Mouse (Mus musculus) T-helper 17 cell (primary cell): Measurements from ENCODE around the gene Pml.

Experiments used
- in situ Hi-C, 2 experiments: fragments of 300-600 bp; cut with MboI, MseI; formaldehyde crosslinking; loops; 1 replicate in 1 of 2; 2 replicates in 1 of 2; pipeline ENCODE4 v1.15.1; 2025; ENCODE audit warnings: high pct_unique_total_duplicates in 2 of 2

Gene Pml

GRCm38 (mm10) chr9:58204448-58205000 lies 45.1 kb downstream of the Pml start:
- in situ Hi-C loops: loop anchor here in 1 of 2 experiments (5.0 kb wide), 1 partner anchor 167 kb away; no protein-coding TSS in a partner anchor

GRCm38 (mm10) chr9:58203516-58204447 lies 45.8 kb downstream of the Pml start, which contains the start of the genes Islr and Islr2:
Islr (minus strand) TSS chr9:58204306.
Islr2 (minus strand) TSS chr9:58204319.
- in situ Hi-C loops: loop anchor here in 1 of 2 experiments (5.0 kb wide), 1 partner anchor 166 kb away; no protein-coding TSS in a partner anchor

GRCm38 (mm10) chr9:58202676-58203453 lies 46.7 kb downstream of the Pml start:
- in situ Hi-C loops: loop anchor here in 1 of 2 experiments (5.0 kb wide), 1 partner anchor 166 kb away; no protein-coding TSS in a partner anchor

GRCm38 (mm10) chr9:58201861-58202549 lies 47.6 kb downstream of the Pml start:
- in situ Hi-C loops: loop anchor here in 1 of 2 experiments (5.0 kb wide), 1 partner anchor 165 kb away; no protein-coding TSS in a partner anchor

GRCm38 (mm10) chr9:58201091-58201842 lies 48.3 kb downstream of the Pml start:
- in situ Hi-C loops: loop anchor here in 1 of 2 experiments (5.0 kb wide), 1 partner anchor 164 kb away; no protein-coding TSS in a partner anchor

- in situ Hi-C loops: loop anchor here in 1 of 2 experiments (5.0 kb wide), 1 partner anchor 163 kb away; no protein-coding TSS in a partner anchor
These were observed 49.1 kb downstream of the Pml start for GRCm38 (mm10) chr9:58200270-58201090.

GRCm38 (mm10) chr9:58199381-58200269 lies 50.0 kb downstream of the Pml start:
- in situ Hi-C loops: loop anchor here (5.0 kb wide), 1 partner anchor 162 kb away; no protein-coding TSS in a partner anchor

- in situ Hi-C loops: loop anchor here in 1 of 2 experiments (5.0 kb wide), 1 partner anchor 162 kb away; no protein-coding TSS in a partner anchor
These were observed 50.7 kb downstream of the Pml start for GRCm38 (mm10) chr9:58198801-58199371.

GRCm38 (mm10) chr9:58197781-58198701 lies 51.5 kb downstream of the Pml start:
- in situ Hi-C loops: loop anchor here in 1 of 2 experiments (5.0 kb wide), 1 partner anchor 161 kb away; no protein-coding TSS in a partner anchor

- in situ Hi-C loops: loop anchor here in 1 of 2 experiments (5.0 kb wide), 1 partner anchor 160 kb away; no protein-coding TSS in a partner anchor
These were observed 52.7 kb downstream of the Pml start for GRCm38 (mm10) chr9:58196610-58197567.

GRCm38 (mm10) chr9:58196141-58196540 lies 53.4 kb downstream of the Pml start:
- in situ Hi-C loops: loop anchor here in 1 of 2 experiments (5.0 kb wide), 1 partner anchor 159 kb away; no protein-coding TSS in a partner anchor

GRCm38 (mm10) chr9:58195671-58196070 lies 53.9 kb downstream of the Pml start:
- in situ Hi-C loops: loop anchor here in 1 of 2 experiments (5.0 kb wide), 1 partner anchor 158 kb away; no protein-coding TSS in a partner anchor

GRCm38 (mm10) chr9:58194222-58194621 lies 55.4 kb downstream of the Pml start:
- in situ Hi-C loops: no loop called here

GRCm38 (mm10) chr9:58184456-58184855 lies 65.1 kb downstream of the Pml start:
- in situ Hi-C loops: loop anchor here in 1 of 2 experiments (10.0 kb wide), 2 partner anchors 1820 to 2000 kb away; no protein-coding TSS in a partner anchor

- in situ Hi-C loops: no loop called here
These were observed 70.2 kb downstream of the Pml start for GRCm38 (mm10) chr9:58179390-58179789.
